Mouse (Mus musculus): ENCODE data around the gene Prokr1. TPM values are rescaled to one million over a fixed set of nuclear protein-coding genes. Genes with fewer than 3 reads are reported as not detected.
"Not testable (repeated sequence)": the region's sequence is repeated elsewhere in the genome, so short reads cannot be mapped to it uniquely, and the experiment has no call there.

Gene Prokr1
- polyA plus RNA-seq, 1 experiment from 2014 or later, result 3.1 TPM

DNA sequence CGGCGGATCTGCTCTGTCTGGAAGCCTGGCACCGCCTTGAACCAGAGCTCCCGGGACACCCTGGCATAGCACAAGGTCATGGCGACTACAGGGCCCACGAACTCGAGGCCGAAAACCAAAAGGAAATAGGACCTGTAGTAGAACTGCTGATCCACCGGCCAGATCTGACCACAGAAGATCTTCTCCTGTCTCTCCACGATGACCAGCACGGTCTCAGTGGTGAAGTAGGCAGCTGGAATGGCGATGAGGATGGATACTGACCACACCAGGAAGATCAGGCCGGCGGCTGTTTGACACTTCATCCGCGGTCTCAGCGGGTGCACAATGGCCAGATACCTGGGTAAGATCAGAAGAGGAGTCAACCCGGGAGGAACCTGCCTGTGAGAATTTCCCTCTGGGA lies 9.0 kb downstream of the Prokr1 start:
- Histone ChIP-seq H3K9ac (ENCODE audit: low read length) (no peak overlapping the region), H3K4me2 (no peak overlapping the region), H3K4me3 (ENCODE audit: low read depth, low read length) (no peak overlapping the region), H3K4me1 (ENCODE audit: control insufficient read depth, insufficient read depth, low read length) (no peaks in the 10 kb centered on the region), H3K27ac (ENCODE audit: low read depth, low read length) (no peak overlapping the region), H3K27me3 (ENCODE audit: control insufficient read depth, insufficient read depth, low read length) (no peaks in the 10 kb centered on the region), H3K36me3 (ENCODE audit: control insufficient read depth, insufficient read depth, low read length) (no peaks in the 10 kb centered on the region), H3K9me3 (ENCODE audit: control insufficient read depth, low read length) (no peaks in the 10 kb centered on the region)
- ATAC-seq (ENCODE audit: low FRiP score), result no peak
- no peak for DNase-seq (ENCODE audit: low spot score, missing footprints)
- 88% methylated on average over 18 of the region's 18 CpGs for WGBS

DNA sequence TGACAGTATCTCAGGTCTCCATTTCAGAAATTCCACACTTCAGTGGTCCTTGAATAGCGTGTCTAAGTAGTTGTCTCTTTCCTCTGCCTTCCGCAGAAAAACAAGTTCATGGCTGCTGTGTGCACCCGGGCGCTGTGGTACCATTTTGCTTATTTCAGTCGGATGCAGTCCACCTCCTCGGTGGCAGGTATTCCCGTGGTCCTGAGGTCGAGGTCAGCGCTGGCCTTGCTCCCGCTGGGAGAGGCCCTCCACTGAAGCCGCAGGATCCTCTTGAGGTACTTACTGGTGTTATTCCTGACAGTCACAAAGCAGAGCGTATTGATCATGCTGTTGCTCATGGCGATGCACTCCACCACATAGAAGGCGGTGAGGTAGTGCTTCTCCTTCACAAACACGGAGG lies 9.5 kb downstream of the Prokr1 start:
- Histone ChIP-seq H3K27ac (ENCODE audit: low read depth, low read length) (no peak overlapping the region), H3K4me3 (ENCODE audit: low read depth, low read length) (no peak overlapping the region), H3K9ac (ENCODE audit: low read length) (no peak overlapping the region), H3K9me3 (ENCODE audit: control insufficient read depth, low read length) (no peaks in the 10 kb centered on the region), H3K27me3 (ENCODE audit: control insufficient read depth, insufficient read depth, low read length) (no peaks in the 10 kb centered on the region), H3K4me1 (ENCODE audit: control insufficient read depth, insufficient read depth, low read length) (no peaks in the 10 kb centered on the region), H3K4me2 (no peak overlapping the region), H3K36me3 (ENCODE audit: control insufficient read depth, insufficient read depth, low read length) (no peaks in the 10 kb centered on the region)
- WGBS, result 85% methylated on average over 15 of the region's 15 CpGs
- DNase-seq (ENCODE audit: low spot score, missing footprints), result no peak
- no peak for ATAC-seq (ENCODE audit: low FRiP score)

DNA sequence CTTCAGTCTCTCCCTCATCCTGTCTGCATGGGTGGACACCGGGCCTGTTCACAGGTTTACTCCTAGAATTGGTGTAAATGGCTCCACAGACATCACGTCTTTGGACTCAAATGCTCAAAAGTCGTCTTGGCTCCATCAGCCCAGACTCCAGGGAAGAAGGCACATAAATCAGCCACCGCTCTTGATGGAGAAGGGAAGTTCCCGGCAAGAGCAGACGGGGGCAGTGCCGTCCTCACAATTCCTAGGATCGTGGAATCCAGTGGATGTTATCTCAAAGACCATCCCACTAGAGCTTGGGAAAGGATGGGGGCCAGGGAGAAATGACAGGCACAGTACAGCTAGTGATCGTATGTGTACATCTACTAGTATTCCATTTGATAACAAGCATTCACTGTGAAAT lies 12.3 kb downstream of the Prokr1 start:
- Histone ChIP-seq H3K27ac (ENCODE audit: low read depth, low read length) (no peak overlapping the region), H3K27me3 (ENCODE audit: control insufficient read depth, insufficient read depth, low read length) (no peaks in the 10 kb centered on the region), H3K9ac (ENCODE audit: low read length) (no peak overlapping the region), H3K36me3 (ENCODE audit: control insufficient read depth, insufficient read depth, low read length) (no peaks in the 10 kb centered on the region), H3K4me2 (no peak overlapping the region), H3K4me3 (ENCODE audit: low read depth, low read length) (no peak overlapping the region), H3K9me3 (ENCODE audit: control insufficient read depth, low read length) (no peaks in the 10 kb centered on the region), H3K4me1 (ENCODE audit: control insufficient read depth, insufficient read depth, low read length) (no peaks in the 10 kb centered on the region)
- ATAC-seq (ENCODE audit: low FRiP score) (no peak), DNase-seq (ENCODE audit: low spot score, missing footprints) (no peak)
- WGBS, result 59% methylated on average over 9 of the region's 9 CpGs

DNA sequence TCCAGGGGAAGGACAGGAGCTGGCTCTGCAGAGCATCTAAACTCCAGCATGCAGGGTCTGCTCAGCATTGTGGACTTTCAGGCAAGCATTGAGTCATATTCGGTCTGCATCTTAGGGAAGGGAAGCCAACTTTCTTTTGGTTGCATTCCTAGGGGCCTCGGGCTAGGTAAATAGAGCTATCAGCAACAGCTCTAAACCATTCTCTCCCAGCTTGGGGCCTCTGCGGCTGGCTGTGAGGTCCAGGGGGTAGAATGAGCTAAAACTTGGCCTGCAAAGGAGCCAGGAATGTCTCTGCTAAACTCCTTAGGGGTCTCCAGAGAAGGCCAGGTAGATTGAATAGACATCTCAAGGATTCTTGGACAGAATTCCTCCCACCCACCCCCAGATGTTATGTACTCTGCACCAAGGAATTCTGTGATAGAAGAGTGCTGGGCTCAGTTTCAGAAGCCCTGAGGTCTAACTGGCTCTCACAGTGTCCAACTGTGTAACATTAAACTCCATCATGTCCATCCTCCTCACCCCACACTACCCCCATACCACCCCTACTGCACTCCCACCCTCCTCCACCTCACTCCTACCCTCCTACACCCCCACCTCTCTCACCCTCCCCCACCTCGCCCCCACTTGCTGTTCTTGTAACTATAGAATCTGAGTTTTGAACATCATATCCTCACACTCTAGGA lies 13.8 kb downstream of the Prokr1 start:
- WGBS, result 53% methylated on average over 4 of the region's 4 CpGs
- Histone ChIP-seq H3K27me3 (ENCODE audit: control insufficient read depth, insufficient read depth, low read length) (no peaks in the 10 kb centered on the region), H3K4me1 (ENCODE audit: control insufficient read depth, insufficient read depth, low read length) (no peaks in the 10 kb centered on the region), H3K9me3 (ENCODE audit: control insufficient read depth, low read length) (no peaks in the 10 kb centered on the region), H3K27ac (ENCODE audit: low read depth, low read length) (no peak overlapping the region), H3K4me3 (ENCODE audit: low read depth, low read length) (no peak overlapping the region), H3K4me2 (no peak overlapping the region), H3K36me3 (ENCODE audit: control insufficient read depth, insufficient read depth, low read length) (no peaks in the 10 kb centered on the region), H3K9ac (ENCODE audit: low read length) (no peak overlapping the region)
- ATAC-seq (ENCODE audit: low FRiP score), result no peak
- DNase-seq (ENCODE audit: low spot score, missing footprints), result no peak

DNA sequence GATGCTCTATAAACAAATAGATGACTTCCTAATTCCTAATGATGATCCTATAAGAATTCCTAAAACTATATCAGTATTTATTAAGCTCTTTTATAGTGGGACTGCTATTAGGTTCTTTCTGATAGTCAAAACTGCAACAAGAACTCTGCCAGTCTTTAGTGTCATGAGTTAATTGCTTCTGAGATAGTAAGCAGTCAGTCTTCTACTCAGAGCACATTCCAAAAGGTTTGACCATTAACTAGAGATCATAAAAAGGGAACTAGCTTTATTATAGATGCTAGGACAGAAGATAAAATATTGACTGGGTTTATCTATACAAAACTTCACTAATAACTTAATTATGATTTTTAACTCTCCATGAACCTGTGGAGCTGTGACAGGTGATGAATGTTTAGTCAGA lies 18.7 kb downstream of the Prokr1 start:
- not testable (repeated sequence) for H3K4me2 ChIP-seq; H3K27me3 ChIP-seq (ENCODE audit: control insufficient read depth, insufficient read depth, low read length); H3K9ac ChIP-seq (ENCODE audit: low read length); H3K4me3 ChIP-seq (ENCODE audit: low read depth, low read length); H3K36me3 ChIP-seq (ENCODE audit: control insufficient read depth, insufficient read depth, low read length); H3K4me1 ChIP-seq (ENCODE audit: control insufficient read depth, insufficient read depth, low read length); ATAC-seq (ENCODE audit: low FRiP score); H3K9me3 ChIP-seq (ENCODE audit: control insufficient read depth, low read length); DNase-seq (ENCODE audit: low spot score, missing footprints); H3K27ac ChIP-seq (ENCODE audit: low read depth, low read length)

DNA sequence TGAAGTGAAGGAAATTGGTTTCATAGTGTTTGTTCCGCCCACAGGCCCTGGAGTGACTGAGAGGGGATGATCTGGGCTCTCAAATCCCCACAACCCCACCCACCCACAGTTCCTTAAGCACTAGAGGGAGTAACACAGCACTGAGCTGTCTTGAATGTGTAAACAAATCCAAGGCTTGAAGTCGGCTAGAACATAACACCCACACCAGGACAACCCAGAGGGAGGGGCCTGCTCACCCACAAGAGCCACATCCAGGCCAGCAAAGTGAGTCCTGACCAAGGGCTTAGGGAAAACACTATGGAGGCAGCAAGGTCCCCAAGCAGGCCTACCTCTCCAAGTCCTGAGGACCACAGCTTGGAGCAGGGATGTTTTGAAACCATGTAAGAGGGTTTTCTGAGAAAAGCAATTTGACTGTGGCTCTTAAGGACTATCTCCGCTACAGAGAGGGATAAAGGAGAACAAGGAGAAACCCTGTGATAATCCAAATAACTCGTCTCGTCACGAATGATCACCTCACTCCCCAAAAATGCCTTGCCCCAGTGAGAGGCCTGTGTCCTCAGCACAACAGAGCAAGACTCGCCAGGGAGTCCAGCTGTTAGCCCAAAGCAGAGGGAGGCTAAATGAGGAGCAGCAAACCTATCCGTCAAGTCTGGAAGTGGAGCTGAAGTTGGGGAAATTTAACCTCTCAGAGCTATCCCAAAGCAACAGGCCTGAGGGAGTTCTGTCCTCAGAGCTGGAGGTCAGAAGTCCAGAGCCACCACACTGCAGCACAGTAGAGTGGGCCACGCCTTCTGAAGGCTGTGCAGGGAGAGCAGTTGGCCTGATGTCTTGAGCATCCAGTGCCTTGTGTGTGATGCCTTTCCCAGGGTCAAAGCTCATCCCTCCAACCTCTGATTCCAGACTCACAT lies 22.6 kb downstream of the Prokr1 start:
- 50% methylated on average over 9 of the region's 9 CpGs for WGBS
- Histone ChIP-seq H3K4me1 (ENCODE audit: control insufficient read depth, insufficient read depth, low read length) (no peaks in the 10 kb centered on the region), H3K4me2 (no peak overlapping the region), H3K36me3 (ENCODE audit: control insufficient read depth, insufficient read depth, low read length) (no peaks in the 10 kb centered on the region), H3K9ac (ENCODE audit: low read length) (no peak overlapping the region), H3K27ac (ENCODE audit: low read depth, low read length) (no peak overlapping the region), H3K27me3 (ENCODE audit: control insufficient read depth, insufficient read depth, low read length) (no peaks in the 10 kb centered on the region), H3K9me3 (ENCODE audit: control insufficient read depth, low read length) (no peaks in the 10 kb centered on the region; the same call in 1 of the 2 replicates), H3K4me3 (ENCODE audit: low read depth, low read length) (no peak overlapping the region)
- DNase-seq (ENCODE audit: low spot score, missing footprints) (no peak), ATAC-seq (ENCODE audit: low FRiP score) (no peak)

- no peaks in the 10 kb centered on the region for H3K36me3 ChIP-seq (ENCODE audit: control insufficient read depth, insufficient read depth, low read length)
- no peaks in the 10 kb centered on the region for H3K27me3 ChIP-seq (ENCODE audit: control insufficient read depth, insufficient read depth, low read length)
- no peak overlapping the region for H3K27ac ChIP-seq (ENCODE audit: low read depth, low read length)
- ATAC-seq (ENCODE audit: low FRiP score) (no peak), DNase-seq (ENCODE audit: low spot score, missing footprints) (no peak)
- H3K4me1 ChIP-seq (ENCODE audit: control insufficient read depth, insufficient read depth, low read length), result no peaks in the 10 kb centered on the region
- no peak overlapping the region for H3K9ac ChIP-seq (ENCODE audit: low read length)
- no peak overlapping the region for H3K4me2 ChIP-seq
- H3K9me3 ChIP-seq (ENCODE audit: control insufficient read depth, low read length), result no peaks in the 10 kb centered on the region; the same call in 1 of the 2 replicates
- no peak overlapping the region for H3K4me3 ChIP-seq (ENCODE audit: low read depth, low read length)
- WGBS, result 83% methylated on average over 5 of the region's 5 CpGs
Measured at GRCm38 (mm10) chr6:87565166-87565565, 25.4 kb downstream of the Prokr1 start.

- WGBS, result 85% methylated on average over 4 of the region's 4 CpGs
- ATAC-seq (ENCODE audit: low FRiP score) (no peak), DNase-seq (ENCODE audit: low spot score, missing footprints) (no peak)
- H3K36me3 ChIP-seq (ENCODE audit: control insufficient read depth, insufficient read depth, low read length), result no peaks in the 10 kb centered on the region
- H3K27me3 ChIP-seq (ENCODE audit: control insufficient read depth, insufficient read depth, low read length), result no peaks in the 10 kb centered on the region
- H3K4me1 ChIP-seq (ENCODE audit: control insufficient read depth, insufficient read depth, low read length), result no peaks in the 10 kb centered on the region
- no peak overlapping the region for H3K9ac ChIP-seq (ENCODE audit: low read length)
- no peak overlapping the region for H3K4me3 ChIP-seq (ENCODE audit: low read depth, low read length)
- H3K4me2 ChIP-seq, result no peak overlapping the region
- H3K9me3 ChIP-seq (ENCODE audit: control insufficient read depth, low read length), result no peaks in the 10 kb centered on the region; the same call in 1 of the 2 replicates
- no peak overlapping the region for H3K27ac ChIP-seq (ENCODE audit: low read depth, low read length)
Measured at GRCm38 (mm10) chr6:87564356-87564755, 26.2 kb downstream of the Prokr1 start.

DNA sequence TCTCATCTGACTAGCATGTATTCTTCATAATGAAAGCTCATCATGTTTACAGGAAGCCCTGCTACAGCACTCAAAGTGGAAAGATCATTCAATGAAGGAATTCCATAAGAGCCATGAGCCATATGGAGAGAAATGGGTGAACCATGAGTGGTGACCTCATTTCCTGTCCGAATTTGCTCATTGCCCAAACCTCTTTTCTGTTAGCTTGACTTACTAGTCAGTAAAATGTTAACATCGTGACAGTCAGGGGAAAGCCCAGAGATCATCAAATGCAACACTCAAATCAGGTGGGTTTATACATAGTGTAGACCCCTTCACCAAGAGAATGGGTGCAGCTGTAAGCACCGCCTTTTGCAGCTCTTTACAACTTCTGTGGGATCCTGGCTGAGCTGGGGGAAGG lies 36.8 kb downstream of the Prokr1 start:
- H3K36me3 ChIP-seq (ENCODE audit: control insufficient read depth, insufficient read depth, low read length), result no peaks in the 10 kb centered on the region
- H3K9ac ChIP-seq (ENCODE audit: low read length), result no peak overlapping the region
- H3K4me3 ChIP-seq (ENCODE audit: low read depth, low read length), result no peak overlapping the region
- H3K4me1 ChIP-seq (ENCODE audit: control insufficient read depth, insufficient read depth, low read length), result no peaks in the 10 kb centered on the region
- no peak for ATAC-seq (ENCODE audit: low FRiP score)
- no peaks in the 10 kb centered on the region for H3K9me3 ChIP-seq (ENCODE audit: control insufficient read depth, low read length)
- H3K27ac ChIP-seq (ENCODE audit: low read depth, low read length), result no peak overlapping the region
- no peak overlapping the region for H3K4me2 ChIP-seq
- no peaks in the 10 kb centered on the region for H3K27me3 ChIP-seq (ENCODE audit: control insufficient read depth, insufficient read depth, low read length)
- DNase-seq (ENCODE audit: low spot score, missing footprints), result no peak
- WGBS, result 86% methylated on average over 3 of the region's 3 CpGs
